Mouse (Mus musculus) cerebellum, adult 2 months (tissue): ENCODE results near the gene Tlcd1.

Experiments used
- CTCF ChIP-seq: fragments of 200-500 bp; IDR thresholded peaks from 2 replicates; pipeline ENCODE4 v1.5.1; 2011; ENCODE audit warnings: low read depth, mild to moderate bottlenecking, control low read depth, low read length, moderate library complexity, borderline replicate concordance; ENCODE audit not compliant: insufficient read depth
- POLR2A ChIP-seq: fragments of 200-500 bp; IDR thresholded peaks from 2 replicates; pipeline ENCODE4 v1.6.1; 2011; ENCODE audit warnings: low read length, control low read depth, borderline replicate concordance; ENCODE audit not compliant: insufficient read depth

- TF ChIP-seq CTCF, result no peak
- no peak for TF ChIP-seq POLR2A
Observed at GRCm38 (mm10) chr11:78181830-78182357, 5.4 kb downstream of the Tlcd1 start.
